Mouse (Mus musculus) monocyte, adult 5-6 weeks (primary cell): ENCODE results near the gene Glyat. TPM values are rescaled to one million over a fixed set of nuclear protein-coding genes. Genes with fewer than 3 reads are reported as not detected.
"Not testable (repeated sequence)": the region's sequence is repeated elsewhere in the genome, so short reads cannot be mapped to it uniquely, and the experiment has no call there.

ENCODE experiments used
- ATAC-seq: fragments of 153-309, 156-312 bp; replicated peaks from 2 replicates; pipeline ENCODE4 v1.8.0; 2017; ENCODE audit warnings: mild to moderate bottlenecking; ENCODE audit not compliant: low TSS enrichment, insufficient number of reproducible peaks, severe bottlenecking, poor library complexity, low FRiP score
- total RNA-seq: library from RNA; stranded (forward); fragments of 200-1000, 200-491, 200-594 nt; gene quantifications from 3 replicates; pipeline ENCODE4 v1.2.3, GENCODE M21; 2017

Glyat gene
- total RNA-seq: not detected in 3 replicates

- no peak for ATAC-seq
These were observed at the start of gene Glyat for GRCm38 (mm10) chr19:12633176-12633575. Glyat (plus strand) TSS chr19:12633308.

- ATAC-seq: peak; percentile 92
These were observed 47.8 kb upstream of the Glyat start for GRCm38 (mm10) chr19:12585310-12585709.

- peak; percentile 82 for ATAC-seq
These were observed 41.2 kb upstream of the Glyat start for GRCm38 (mm10) chr19:12591908-12592307.

- no peak for ATAC-seq
These were observed 38.0 kb upstream of the Glyat start for GRCm38 (mm10) chr19:12595135-12595529.

GRCm38 (mm10) chr19:12595530-12596289, 37.4 kb upstream of the Glyat start:
- peak; percentile 80 for ATAC-seq

DNA sequence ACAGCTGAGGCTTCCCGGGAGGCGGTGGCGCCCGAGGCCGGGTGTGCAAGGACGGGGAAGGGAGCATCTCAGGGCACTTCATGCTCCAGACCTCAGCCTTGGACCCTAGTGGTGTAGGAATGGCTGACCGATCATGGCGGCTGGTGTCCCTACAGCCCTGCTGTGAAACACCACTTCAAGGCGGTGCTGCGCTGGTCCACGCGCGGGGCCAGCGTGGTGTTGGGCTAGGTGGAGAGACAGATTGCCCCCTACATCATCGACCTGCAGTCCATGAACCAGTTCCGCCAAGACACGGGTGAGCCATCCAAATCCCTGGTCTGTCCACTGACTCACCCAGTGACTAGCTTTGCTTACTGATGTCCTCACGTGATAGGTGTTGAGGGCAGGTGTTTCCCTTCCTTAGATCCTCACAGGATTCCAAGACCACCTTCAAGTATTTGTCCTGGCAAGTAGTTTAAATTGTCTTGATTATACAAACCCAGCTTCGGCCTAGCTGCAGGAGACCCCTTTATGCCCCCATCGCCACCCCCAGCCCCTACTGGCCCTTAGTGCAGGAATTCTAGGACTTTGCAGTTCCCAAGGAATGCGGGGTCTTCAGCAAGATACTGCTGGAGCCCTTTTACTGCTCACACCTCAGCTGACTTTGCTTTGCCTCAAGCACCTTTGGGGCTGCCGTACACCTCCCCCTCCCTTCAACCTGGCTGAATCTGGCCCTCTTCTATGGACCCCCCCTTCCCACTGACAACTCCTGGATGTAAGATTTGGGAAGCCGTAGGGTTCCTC, 36.6 kb upstream of the Glyat start:
- ATAC-seq: 0 out of 2 replicates have a peak, but pooled peaks have one; percentile 11

DNA sequence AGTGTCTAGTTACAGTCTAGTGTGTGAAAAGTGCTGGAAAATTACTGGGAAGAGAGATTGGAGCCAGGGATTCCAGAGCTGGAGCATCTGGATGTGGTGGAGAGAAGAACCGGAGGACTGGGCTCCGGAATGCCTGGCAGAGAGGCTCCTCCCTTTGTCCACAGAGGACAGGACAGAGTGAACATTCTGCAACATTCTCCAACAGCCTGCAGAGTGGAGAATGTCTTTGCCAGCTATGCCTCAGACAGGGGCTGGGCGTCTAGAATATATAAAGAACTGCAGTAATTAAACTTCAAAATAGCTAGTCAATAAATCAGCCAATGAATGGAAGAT, 36.1 kb upstream of the Glyat start:
- no peak for ATAC-seq

DNA sequence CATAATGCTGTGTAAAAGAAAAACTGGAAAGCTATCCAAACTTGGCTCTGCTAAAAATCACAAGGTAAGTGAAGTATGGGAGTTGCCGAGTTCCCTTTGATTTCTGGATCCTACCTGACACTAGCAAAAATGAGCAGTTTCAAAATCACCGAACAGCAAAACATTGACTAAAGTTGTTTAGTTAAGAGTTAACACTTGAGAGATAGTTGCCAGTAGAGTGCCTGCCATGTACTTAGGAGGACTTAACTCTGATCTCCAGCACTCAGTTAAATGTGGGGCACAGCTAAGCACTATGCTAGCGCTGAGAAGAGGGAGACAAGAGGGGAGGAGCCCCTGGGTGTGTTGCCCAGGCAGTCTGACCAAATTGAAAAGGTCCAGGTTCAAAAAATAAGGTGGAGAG, 34.4 kb upstream of the Glyat start:
- no peak for ATAC-seq

GRCm38 (mm10) chr19:12599674-12600073, 33.4 kb upstream of the Glyat start, which contains the start of gene Gm4952:
Gm4952 (plus strand) TSS chr19:12599974.
- ATAC-seq: no peak

DNA sequence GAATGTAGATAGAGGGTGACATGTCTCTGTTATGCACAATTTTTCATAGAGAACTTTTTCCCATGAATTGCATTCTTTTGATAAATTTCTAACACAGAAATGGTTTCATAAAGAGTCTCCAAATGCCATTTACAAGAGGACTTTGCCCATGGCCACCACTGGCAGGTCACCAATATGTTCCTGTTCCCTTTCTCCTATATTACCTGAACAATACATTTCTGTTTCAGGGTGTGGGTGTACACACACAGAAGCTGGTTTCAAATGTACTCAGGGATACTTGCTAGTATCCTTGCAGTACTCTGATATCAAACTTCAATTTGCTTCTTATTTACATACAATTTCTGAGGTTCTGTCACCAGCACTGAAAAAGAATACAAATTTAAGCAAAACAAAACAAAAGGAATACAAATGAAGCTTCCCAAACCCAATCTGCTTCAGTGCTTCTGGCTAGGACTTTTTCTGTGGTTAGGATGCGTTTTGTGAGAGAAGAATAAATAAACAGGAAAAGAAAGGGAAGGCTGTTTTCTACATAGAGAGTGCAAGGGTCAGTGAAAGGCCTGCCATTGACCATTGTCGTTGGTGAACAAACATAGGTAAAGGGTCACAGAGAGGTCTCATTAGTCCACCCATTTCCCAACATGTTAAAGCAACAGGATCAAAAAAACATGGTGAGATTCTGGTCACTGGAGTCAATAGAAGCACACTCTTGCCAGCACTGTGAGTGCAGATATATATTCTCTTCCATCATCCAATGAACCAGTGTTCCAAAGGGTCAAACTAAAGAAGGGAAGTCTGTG, 32.2 kb upstream of the Glyat start:
- no peak for ATAC-seq

DNA sequence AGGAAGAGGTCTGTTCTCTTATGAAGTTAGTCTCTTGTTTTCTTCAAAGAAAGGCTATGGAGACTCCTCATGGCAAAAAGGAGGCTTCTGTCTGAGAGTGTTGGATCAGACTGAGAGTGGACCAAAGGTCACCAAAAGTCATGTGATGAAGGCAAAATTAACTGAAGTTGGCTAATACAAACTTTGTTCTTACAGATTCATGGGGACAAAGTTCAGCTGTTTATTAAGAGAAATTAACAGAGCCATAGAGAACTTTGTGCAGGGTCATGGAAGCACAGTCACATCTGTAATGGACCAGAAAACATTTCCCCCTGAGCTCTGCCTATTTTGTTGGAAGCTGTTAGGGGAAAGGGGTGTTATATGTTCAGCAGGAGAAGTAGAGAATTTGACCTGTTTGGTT, 24.8 kb upstream of the Glyat start:
- ATAC-seq: no peak

- ATAC-seq: no peak
These were observed 19.5 kb upstream of the Glyat start for GRCm38 (mm10) chr19:12613646-12614045.

- ATAC-seq: no peak
These were observed 1.2 kb downstream of the Glyat start for GRCm38 (mm10) chr19:12634259-12634658.

DNA sequence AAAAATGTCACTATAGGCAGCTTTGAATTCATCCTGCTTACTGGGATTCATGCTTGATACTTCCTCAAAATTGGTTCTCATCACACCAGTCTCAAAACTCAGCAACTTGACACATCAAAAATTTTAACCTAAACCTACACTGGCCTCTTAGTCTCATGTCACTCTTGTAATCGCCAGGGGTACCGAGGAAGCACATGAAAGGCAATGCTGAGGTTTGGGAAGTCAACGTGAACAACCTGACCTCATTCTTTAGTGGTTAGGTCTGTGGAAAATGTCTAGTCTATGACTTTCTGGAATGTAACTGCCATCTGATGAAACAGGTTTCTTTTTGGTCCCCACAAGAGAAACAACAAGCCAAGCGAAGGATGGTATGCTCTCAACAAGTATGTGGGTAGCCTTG, 1.9 kb downstream of the Glyat start:
- ATAC-seq: no peak

DNA sequence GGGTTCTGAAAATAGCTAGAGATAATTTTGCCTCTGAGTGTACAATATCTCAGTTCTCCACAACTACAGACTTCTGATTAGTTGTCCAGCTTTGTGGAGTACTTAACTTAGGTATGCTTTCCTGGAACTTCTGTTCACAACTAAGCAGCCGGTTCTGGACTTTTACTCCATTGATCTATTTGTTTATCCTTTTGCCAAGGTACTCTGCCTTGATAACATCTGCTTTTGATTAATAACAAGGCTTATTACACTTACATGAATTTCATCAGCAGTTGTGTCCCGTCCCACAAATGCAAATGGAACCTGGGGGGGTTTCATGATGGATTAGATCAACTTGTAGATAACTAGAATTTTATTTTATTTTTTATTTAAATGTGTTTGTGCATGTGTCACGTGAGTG, 3.8 kb downstream of the Glyat start:
- ATAC-seq: no peak

GRCm38 (mm10) chr19:12638049-12638448, 4.9 kb downstream of the Glyat start:
- ATAC-seq: no peak

DNA sequence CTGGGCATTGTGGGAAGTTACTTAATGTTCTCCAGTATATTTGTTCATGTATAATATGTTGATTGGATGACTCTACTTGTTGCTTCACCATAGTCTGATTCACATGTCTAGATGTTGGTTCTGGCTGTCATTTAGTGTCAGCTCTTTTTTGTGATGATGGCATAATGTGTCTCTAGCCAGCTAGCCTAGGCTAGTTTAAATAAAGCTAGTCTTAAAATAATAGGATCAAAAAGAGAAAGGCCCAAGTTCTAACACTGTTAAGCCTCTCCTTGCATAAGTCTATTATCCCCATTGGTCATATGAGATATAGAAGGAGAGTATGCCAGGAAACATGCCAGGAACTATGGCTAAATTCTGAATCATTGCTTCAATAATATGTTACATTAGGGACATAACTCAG, 16.4 kb downstream of the Glyat start:
- no peak for ATAC-seq

- ATAC-seq: no peak
These were observed 33.0 kb downstream of the Glyat start for GRCm38 (mm10) chr19:12666156-12666555.

GRCm38 (mm10) chr19:12668601-12669000, 35.5 kb downstream of the Glyat start:
- ATAC-seq: not testable (repeated sequence)
